Comparison of ENCODE assay signal across 8 mouse cellular contexts in the genomic region with DNA sequence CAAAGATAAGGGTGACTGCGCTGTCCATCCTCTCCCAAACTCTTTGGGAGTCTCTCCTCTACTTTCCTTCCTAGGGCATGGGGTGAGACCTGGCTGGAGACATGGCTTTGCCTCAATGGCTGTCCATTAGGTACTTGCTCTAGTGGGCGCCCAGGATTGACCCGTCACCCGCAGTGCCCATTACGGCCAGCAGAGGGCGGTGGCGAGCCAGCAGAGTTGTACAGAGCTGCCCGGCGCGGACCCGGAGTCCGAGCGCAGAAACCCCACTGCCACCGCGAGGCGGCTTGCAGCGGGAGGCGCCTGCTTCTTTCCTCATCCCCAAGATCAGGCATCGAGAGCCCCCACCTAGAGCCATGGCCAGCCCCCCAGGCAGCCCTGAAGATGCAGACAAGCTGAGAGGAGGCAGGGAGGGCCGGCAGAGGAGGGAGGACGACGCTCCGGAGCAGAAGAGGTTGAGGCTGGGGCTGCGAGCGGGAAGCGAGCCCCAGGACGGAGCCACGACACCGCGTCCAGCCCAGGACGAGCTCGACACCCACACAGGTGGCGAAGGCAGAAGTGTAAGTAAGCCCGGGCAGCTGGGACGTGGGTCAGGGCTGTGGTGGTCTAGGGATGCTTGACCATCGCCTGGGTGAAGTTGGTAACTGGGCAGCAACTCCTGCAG. TPM values are rescaled to one million over a fixed set of nuclear protein-coding genes. Genes with fewer than 3 reads are reported as not detected.
A peak's percentile ranks its signal among the peaks of the same experiment; 100 is the strongest.
DNase-seq lines count a peak whose midpoint lies in the region; ATAC-seq and TF ChIP-seq lines count a peak whose summit lies in the region.

No protein-coding gene starts in this region.

- H3K4me1 ChIP-seq in hindbrain, embryonic 12.5 days, result peaks cover 4% of the 10 kb centered on the region; the same call in 1 of the 2 replicates
- no peaks in the 10 kb centered on the region for H3K4me1 ChIP-seq in lung, postnatal 0 days (ENCODE audit: insufficient read depth, low read depth, low read length)

- DNase-seq in Muller cell, postnatal 12 days (ENCODE audit: inconsistent ontology term), result peak; percentile 82
- DNase-seq in cerebellum, adult 9-11 months, result peak; percentile 76
- DNase-seq in frontal cortex, postnatal 10 days (ENCODE audit: low spot score in 2 of 2), result peak; percentile 65 to 86
- DNase-seq in layer of hippocampus, postnatal 10 days (ENCODE audit: low spot score in 2 of 2), result peak; percentile 96
- peak; percentile 72 for DNase-seq in lung, postnatal 0 days (ENCODE audit: low spot score)
- peak; percentile 95 for DNase-seq in ovary, postnatal 14 days (ENCODE audit: low spot score)
- peak; percentile 67 to 89 for DNase-seq in thymus, postnatal 10 days (ENCODE audit: low spot score in 2 of 2)

- no peak overlapping the region for H3K27ac ChIP-seq in hindbrain, embryonic 12.5 days
- no peak overlapping the region for H3K27ac ChIP-seq in lung, postnatal 0 days (ENCODE audit: low read length)

- peak overlapping the region; percentile 96 for H3K4me2 ChIP-seq in hindbrain, embryonic 12.5 days (replicated peaks)
- peak overlapping the region; percentile 62 for H3K4me2 ChIP-seq in lung, postnatal 0 days (replicated peaks; ENCODE audit: low read depth, low read length)

- H3K36me3 ChIP-seq in hindbrain, embryonic 12.5 days, result no peaks in the 10 kb centered on the region
- H3K36me3 ChIP-seq in lung, postnatal 0 days (ENCODE audit: insufficient read depth, low read length), result no peaks in the 10 kb centered on the region

- peaks cover 22% of the 10 kb centered on the region for H3K27me3 ChIP-seq in hindbrain, embryonic 12.5 days
- 0 out of 2 replicates have a peak, but pooled peaks cover 4% of the 10 kb centered on the region for H3K27me3 ChIP-seq in lung, postnatal 0 days (replicated peaks; ENCODE audit: insufficient read depth, low read length)

- WGBS in hindbrain, embryonic 12.5 days, result 1% methylated on average over 36 of the region's 36 CpGs
- WGBS in lung, postnatal 0 days, result 4% methylated on average over 36 of the region's 36 CpGs

- H3K9me3 ChIP-seq in hindbrain, embryonic 12.5 days (replicated peaks), result no peaks in the 10 kb centered on the region
- no peaks in the 10 kb centered on the region for H3K9me3 ChIP-seq in lung, postnatal 0 days (ENCODE audit: low read length)

- peak overlapping the region; percentile 45 for H3K4me3 ChIP-seq in hindbrain, embryonic 12.5 days
- H3K4me3 ChIP-seq in lung, postnatal 0 days (ENCODE audit: low read depth, low read length), result peak overlapping the region; percentile 19; the same call in 1 of the 2 replicates

- no peak for TF ChIP-seq EP300 in lung, postnatal 0 days (IDR thresholded peaks at IDR 0.05)

- TF ChIP-seq CTCF in lung, postnatal 0 days (IDR thresholded peaks at IDR 0.05), result peak; percentile 99

- H3K9ac ChIP-seq in hindbrain, embryonic 12.5 days, result peak overlapping the region; percentile 68
- H3K9ac ChIP-seq in lung, postnatal 0 days (replicated peaks; ENCODE audit: low read depth), result no peak overlapping the region

- ATAC-seq in hindbrain, embryonic 12.5 days (ENCODE audit: low FRiP score), result peak; percentile 91
- peak; percentile 84 for ATAC-seq in lung, postnatal 0 days

RNA-seq across cellular contexts. Expression of a gene that starts 50.9 kb away (rescaled TPM):
- 9.5 and 11.6 TPM in 2 replicates for polyA plus RNA-seq in hindbrain, embryonic 12.5 days (2016; fragmentation: Nextera tagmentation; extraction: Ambion mirVana)
- 1 to 10 TPM; 3.5 to 5.0 TPM for total RNA-seq in layer of hippocampus, postnatal 10 days (2021)
- 24.6 and 26.4 TPM in 2 replicates for polyA plus RNA-seq in lung, postnatal 0 days (2015; fragmentation: Nextera tagmentation; extraction: Ambion mirVana)
